Mouse (Mus musculus): ENCODE measurements at regions not wholly inside any gene's neighbourhood (a gene's known extent, or its start where the extent isn't known, plus 50 kb on each side); places are given as distances from the start of the nearest gene placed in this dataset.

DNA sequence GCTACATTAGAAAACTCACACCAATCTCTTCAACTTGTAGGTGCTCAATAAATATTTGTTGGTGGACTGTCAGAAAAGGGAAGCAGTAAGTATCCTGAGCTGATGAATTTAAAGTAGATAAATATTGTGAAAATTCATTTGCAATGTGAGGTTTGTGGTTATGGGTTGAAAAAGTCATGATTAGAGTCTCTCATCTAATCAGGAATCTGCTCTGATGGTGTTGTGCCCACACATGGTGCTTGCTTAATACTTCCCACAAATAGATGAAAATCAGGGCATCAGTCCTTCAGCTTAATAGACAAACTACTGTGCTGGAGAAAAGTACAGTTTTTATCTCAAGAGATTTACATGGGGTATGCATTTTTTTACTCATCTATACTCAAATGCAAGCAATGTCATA, 59.9 kb downstream of the S1pr1 start:
- no peak for DNase-seq (ENCODE audit: low read depth, low spot score)

DNA sequence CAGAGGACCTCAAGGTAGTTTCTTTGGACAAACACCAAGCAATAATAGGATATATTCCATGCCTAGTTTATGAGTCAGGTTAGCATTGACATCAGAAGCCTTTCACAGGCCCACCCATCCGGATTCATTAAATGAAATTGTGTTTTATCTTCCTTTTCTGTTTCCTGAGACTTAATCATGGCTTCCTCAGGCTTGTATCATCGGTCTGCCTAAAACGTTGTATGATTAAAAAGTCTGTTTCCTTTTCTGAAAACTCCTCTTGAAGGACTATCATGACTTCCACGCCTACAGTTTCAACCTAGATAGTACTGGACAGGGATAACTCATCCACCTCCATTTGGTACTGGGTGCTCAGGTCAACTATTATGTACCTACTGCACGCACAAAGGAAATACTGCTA, 62.6 kb downstream of the S1pr1 start:
- DNase-seq (ENCODE audit: low read depth, low spot score), result no peak

DNA sequence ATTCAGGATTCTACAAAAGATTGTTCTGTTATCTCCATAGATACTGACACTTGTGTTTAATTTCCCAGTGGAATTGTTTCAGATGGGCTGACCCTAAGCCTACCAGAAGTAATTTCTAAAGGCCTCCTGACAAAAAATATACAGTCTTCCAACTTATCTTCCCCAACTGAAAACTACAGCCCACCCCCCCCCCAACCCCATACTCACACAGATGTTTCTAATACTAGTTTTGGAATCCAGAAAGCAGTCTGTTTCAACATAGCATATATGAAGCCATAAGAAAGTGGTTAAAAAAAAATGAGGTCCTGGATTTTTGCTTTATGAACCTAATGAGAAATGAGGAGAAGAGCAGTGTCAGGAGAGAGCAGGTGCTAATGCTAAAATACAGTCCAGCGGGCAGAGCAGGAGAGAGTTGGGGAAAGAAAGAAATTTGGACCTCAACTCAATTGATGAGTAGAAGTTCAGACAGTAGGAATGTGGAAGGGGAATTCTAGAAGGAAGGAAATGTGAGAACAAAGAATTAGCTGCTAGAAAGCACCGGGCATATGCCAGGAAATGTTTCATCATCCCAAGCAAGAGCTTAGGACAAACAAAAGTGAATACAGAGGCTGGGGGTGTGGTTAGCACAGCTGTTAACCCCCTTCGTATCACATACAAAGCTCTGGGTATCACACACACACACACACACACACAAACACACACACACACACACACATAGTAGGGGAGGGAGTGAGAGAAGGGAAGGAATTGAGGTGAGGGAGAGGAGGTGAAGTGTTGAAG, 65.3 kb downstream of the S1pr1 start:
- no peak for DNase-seq (ENCODE audit: low read depth, low spot score)

- no peak for DNase-seq (ENCODE audit: low read depth, low spot score)
These were observed 67.9 kb downstream of the S1pr1 start for GRCm38 (mm10) chr3:115646993-115647392.

GRCm38 (mm10) chr3:115644307-115644706, 70.6 kb downstream of the S1pr1 start:
- no peak for DNase-seq (ENCODE audit: low read depth, low spot score)

GRCm38 (mm10) chr3:115642846-115643260, 72.0 kb downstream of the S1pr1 start:
- peak; percentile 90 for DNase-seq (ENCODE audit: low read depth, low spot score)

- peak; percentile 57 for DNase-seq (ENCODE audit: low read depth, low spot score)
These were observed 72.6 kb downstream of the S1pr1 start for GRCm38 (mm10) chr3:115642001-115642845.

- DNase-seq (ENCODE audit: low read depth, low spot score), result peak; percentile 25
These were observed 73.5 kb downstream of the S1pr1 start for GRCm38 (mm10) chr3:115641411-115641810.

GRCm38 (mm10) chr3:115635487-115635886, 79.4 kb downstream of the S1pr1 start:
- no peak for DNase-seq (ENCODE audit: low read depth, low spot score)

GRCm38 (mm10) chr3:115635081-115635480, 79.8 kb downstream of the S1pr1 start:
- DNase-seq (ENCODE audit: low read depth, low spot score), result no peak

GRCm38 (mm10) chr3:115632417-115632743, 82.5 kb downstream of the S1pr1 start:
- no peak for DNase-seq (ENCODE audit: low read depth, low spot score)

DNA sequence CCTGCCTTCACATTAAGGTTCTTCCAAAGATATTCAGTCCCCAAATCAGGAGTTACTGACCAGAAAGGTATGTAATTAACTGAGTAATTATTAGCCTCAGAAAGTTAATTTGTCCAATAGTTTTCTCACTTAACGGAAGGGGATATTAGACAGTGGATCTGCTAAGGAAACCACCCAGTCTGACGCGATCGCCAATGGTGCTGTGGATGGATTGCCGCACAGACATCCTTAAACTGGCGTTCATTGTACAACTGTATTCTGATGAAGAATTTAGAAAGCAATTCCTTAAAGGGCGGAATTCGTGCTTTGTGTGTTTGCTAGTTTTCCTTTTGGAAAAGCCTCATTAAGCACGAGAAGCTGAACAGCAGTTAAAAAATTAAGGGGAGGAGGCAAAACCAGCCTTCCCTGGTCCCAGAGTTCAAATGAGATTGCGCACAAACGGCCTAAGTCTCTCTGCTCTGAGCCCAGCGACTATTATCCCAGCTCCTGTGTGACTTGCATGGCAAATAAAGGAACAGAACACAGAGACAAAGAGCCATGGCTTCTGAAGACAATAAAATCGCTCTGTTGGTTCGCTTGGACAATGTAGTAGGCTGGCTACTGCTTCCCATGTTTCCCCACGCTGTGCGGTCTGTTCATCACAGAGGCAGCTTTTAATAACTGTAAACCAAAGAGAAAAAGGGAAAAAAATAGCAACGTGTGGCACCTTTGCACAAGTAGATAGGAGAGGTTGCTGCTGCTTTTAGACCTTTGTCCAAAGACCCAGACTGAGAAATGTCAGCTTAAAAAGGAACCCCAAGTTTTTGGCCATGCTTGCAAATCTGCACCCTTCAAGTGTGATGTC, 83.1 kb downstream of the S1pr1 start:
- no peak for DNase-seq (ENCODE audit: low read depth, low spot score)

GRCm38 (mm10) chr3:115622920-115623319, 92.0 kb downstream of the S1pr1 start:
- DNase-seq (ENCODE audit: low read depth, low spot score), result no peak

GRCm38 (mm10) chr3:115622300-115622699, 92.6 kb downstream of the S1pr1 start:
- DNase-seq (ENCODE audit: low read depth, low spot score), result no peak

DNA sequence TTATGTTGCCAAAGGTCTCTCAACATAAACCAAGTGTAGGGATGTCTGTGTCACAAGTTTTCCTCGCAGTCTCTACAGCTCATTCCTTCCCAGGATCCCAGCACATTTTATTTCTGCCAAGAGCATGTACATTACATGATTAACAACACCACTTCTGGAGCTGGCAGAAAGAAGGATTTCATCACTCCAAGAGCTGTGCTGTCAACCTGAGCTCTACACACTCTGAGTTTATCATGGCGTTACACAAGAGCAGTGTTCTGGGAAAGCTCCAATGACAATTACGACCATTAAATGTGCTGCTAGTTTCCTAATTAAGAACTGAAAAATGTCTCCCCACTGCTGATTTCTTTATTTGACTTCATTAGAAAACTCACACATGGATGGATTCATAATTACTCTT, 94.9 kb downstream of the S1pr1 start:
- DNase-seq (ENCODE audit: low read depth, low spot score), result no peak

- peak; percentile 50 for DNase-seq (ENCODE audit: low read depth, low spot score)
These were observed 98.8 kb downstream of the S1pr1 start for GRCm38 (mm10) chr3:115615994-115616598.

GRCm38 (mm10) chr3:115612859-115613258, 102.0 kb downstream of the S1pr1 start:
- no peak for DNase-seq (ENCODE audit: low read depth, low spot score)

GRCm38 (mm10) chr3:115608087-115608486, 106.8 kb downstream of the S1pr1 start:
- no peak for DNase-seq (ENCODE audit: low read depth, low spot score)

- no peak for DNase-seq (ENCODE audit: low read depth, low spot score)
These were observed 110.1 kb downstream of the S1pr1 start for GRCm38 (mm10) chr3:115604734-115605279.

GRCm38 (mm10) chr3:115604267-115604666, 110.6 kb downstream of the S1pr1 start:
- no peak for DNase-seq (ENCODE audit: low read depth, low spot score)

GRCm38 (mm10) chr3:115603803-115604202, 111.1 kb downstream of the S1pr1 start:
- DNase-seq (ENCODE audit: low read depth, low spot score), result peak; percentile 10
